Mouse (Mus musculus) cortical plate, adult 2 months (tissue): ENCODE measurements around the gene Ptbp3. TPM values are rescaled to one million over a fixed set of nuclear protein-coding genes. Genes with fewer than 3 reads are reported as not detected.

Experiments
- H3K27ac ChIP-seq: fragments of 200-500 bp; 2 replicates; pipeline ENCODE4 v1.5.1; 2012; ENCODE audit warnings: low read length, control low read depth, inconsistent platforms; ENCODE audit not compliant: insufficient read depth
- H3K4me1 ChIP-seq: fragments of 200-500 bp; 2 replicates; pipeline ENCODE4 v1.6.1; 2011; ENCODE audit warnings: low read length; ENCODE audit not compliant: control insufficient read depth, insufficient read depth
- H3K4me3 ChIP-seq: fragments of 200-500 bp; 2 replicates; pipeline ENCODE4 v1.5.1; 2011; ENCODE audit warnings: mild to moderate bottlenecking, low read length, control low read depth; ENCODE audit not compliant: insufficient read depth
- CTCF ChIP-seq: fragments of 200-500 bp; IDR thresholded peaks from 2 replicates; pipeline ENCODE4 v1.5.1; 2011; ENCODE audit warnings: mild to moderate bottlenecking, control low read depth, low read length; ENCODE audit not compliant: insufficient read depth; ENCODE audit errors: extremely low read depth
- POLR2A ChIP-seq: fragments of 200-500 bp; IDR thresholded peaks from 2 replicates; pipeline ENCODE4 v1.6.1; 2011; ENCODE audit warnings: mild to moderate bottlenecking, low read length, control low read depth; ENCODE audit not compliant: insufficient read depth; ENCODE audit errors: extremely low read depth
- polyA plus RNA-seq: library from polyadenylated mRNA; depleted of rRNA; stranded (reverse); fragments of >200 nt; gene quantifications from 2 replicates; pipeline ENCODE4 v1.2.3, GENCODE M21; 2012

Gene Ptbp3
- polyA plus RNA-seq, 1 experiment, result 9.5 TPM

DNA sequence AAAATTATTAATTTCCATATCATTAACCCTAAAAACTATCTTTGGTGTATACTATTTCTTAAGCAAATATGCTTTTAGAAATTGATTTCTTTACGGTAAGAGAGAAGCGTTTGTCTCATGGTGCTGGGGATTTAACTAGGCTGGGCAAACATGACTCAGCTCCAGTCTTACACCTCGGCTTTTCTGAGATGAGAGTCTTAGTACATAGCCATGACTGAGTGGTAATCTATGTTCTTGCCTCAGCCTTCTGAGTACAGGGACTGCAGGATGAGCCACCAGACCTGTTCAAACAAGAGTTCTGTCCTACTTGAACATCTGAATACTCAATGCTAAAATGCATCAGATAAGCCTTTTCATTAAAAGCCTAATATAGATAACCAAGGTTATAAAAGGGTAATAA, 24.3 kb downstream of the Ptbp3 start:
- no peaks in the 10 kb centered on the region; the same call in 1 of the 2 replicates for H3K4me1 ChIP-seq
- H3K4me3 ChIP-seq, result no peak overlapping the region
- no peak overlapping the region for H3K27ac ChIP-seq
- TF ChIP-seq CTCF (no peak), POLR2A (no peak)

DNA sequence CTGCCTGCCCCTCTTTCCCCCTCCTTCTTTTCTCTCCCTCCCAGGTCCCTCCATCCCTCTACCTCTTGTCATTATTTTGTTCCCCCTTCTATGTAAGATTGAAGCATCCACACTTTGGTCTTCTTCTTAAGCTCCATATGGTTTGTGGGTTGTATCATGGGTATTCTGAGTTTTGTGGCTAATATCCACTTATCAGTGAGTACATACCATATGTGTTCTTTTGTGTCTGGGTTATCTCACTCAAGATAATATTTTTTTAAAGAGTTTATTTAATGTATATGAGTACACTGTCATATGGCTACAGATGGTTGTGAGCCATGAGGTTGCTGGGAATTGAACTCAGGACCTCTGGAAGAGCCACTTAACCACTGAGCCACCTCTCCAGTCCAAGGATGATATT, 38.8 kb downstream of the Ptbp3 start:
- no peaks in the 10 kb centered on the region for H3K4me1 ChIP-seq
- H3K27ac ChIP-seq, result no peak overlapping the region
- no peak for TF ChIP-seq POLR2A
- TF ChIP-seq CTCF, result no peak
- H3K4me3 ChIP-seq, result no peak overlapping the region

DNA sequence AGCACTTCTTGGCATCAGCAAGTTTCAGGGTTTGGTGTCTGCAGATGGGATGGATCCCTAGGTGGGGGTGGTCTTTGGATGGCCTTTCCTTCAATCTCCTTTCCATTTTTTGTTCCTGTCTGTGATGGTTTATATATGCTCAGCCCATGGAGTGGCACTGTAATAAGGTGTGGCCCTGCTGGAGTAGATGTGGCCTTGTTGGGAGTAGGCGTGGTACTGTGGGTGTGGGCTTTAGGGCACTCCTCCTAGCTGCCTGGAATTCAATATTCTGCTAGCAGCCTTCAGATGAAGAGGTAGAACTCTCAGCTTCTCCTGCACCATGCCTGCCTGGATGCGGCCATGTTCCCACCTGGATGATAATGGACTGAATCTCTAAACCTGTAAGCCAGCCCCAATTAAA, 39.6 kb downstream of the Ptbp3 start:
- Histone ChIP-seq H3K27ac (no peak overlapping the region), H3K4me3 (no peak overlapping the region), H3K4me1 (no peaks in the 10 kb centered on the region)
- TF ChIP-seq CTCF (no peak), POLR2A (no peak)

DNA sequence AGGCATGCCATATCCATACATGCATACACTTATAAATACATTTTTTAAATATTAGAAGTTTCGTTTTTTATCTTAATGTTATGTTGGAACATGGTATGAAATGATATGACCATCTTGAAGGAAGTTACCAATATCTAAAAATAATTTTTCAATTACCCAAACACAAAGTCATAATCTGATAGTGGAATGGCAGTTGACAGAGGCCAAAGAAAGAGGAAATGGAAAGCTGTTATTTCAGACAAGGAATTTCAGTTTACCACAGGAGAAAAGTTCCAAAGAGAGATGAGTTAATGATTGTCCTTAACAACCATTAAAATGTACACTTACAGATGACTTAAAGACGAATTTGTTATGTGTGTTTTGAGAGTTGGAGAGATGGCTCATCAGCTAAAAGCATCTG, 41.4 kb downstream of the Ptbp3 start:
- no peaks in the 10 kb centered on the region for H3K4me1 ChIP-seq
- no peak overlapping the region for H3K4me3 ChIP-seq
- TF ChIP-seq POLR2A (no peak), CTCF (no peak)
- H3K27ac ChIP-seq, result no peak overlapping the region

DNA sequence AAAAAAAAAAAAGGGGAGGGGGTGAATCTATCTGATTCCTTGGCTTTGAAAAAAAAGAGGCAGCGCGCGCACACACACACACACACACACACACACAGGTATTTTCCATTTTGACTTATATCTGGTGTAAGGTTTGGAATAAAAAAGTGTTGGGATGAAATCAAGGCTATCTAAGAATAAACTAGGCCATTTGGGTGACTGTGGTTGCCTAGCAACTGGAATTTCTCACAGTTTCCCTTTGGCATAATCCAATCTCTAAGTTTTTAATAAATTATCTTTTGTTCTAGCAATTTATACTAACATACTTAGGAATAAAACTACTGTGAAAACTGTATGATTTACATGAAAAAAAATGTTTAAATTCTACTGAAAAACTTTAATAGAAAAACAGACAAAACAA, 42.5 kb downstream of the Ptbp3 start:
- H3K4me1 ChIP-seq, result no peaks in the 10 kb centered on the region
- no peak overlapping the region for H3K4me3 ChIP-seq
- no peak overlapping the region for H3K27ac ChIP-seq
- TF ChIP-seq CTCF (no peak), POLR2A (no peak)

DNA sequence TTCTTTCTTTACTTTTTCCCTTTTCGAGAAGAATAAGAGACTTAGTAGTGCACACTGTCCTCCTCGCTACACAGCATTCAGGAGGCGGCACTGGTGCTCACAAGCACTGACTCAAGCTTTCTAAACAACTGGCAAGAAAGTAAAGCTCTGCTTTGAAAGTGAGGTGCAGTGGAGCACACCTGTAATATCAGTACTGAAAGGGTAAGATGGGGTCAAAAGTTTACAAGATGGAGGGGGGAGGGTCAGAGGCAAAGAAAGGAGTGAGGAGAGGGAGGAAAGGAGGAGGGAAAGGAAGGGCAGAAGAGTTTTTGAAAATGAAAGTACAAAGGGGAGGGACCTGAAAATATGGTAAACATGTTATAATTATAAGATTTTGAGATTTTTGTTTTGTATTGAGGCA, 43.7 kb downstream of the Ptbp3 start:
- TF ChIP-seq POLR2A, result no peak
- TF ChIP-seq CTCF, result no peak
- Histone ChIP-seq H3K4me1 (no peaks in the 10 kb centered on the region), H3K4me3 (no peak overlapping the region), H3K27ac (no peak overlapping the region)

DNA sequence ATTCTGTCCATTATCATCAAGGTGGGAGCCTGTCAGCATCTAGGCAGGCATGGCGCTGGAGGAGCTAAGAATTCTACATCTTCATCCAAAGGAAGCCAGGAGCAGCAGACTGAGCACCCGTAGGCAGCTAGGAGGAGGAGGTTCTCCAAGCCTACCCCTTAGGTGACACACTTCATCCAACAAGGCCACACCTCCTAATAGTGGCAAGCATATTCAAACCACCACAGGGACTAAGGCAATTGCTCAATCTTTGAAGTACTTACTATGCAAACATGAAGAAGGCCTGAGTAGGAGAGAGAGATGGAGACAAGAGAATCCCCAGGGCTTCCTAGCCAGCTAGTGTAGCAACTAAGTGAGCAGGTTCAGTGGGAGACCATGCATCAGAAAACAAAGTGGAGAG, 58.1 kb downstream of the Ptbp3 start:
- no peak overlapping the region for H3K4me3 ChIP-seq
- no peak overlapping the region for H3K27ac ChIP-seq
- H3K4me1 ChIP-seq, result no peaks in the 10 kb centered on the region
- TF ChIP-seq POLR2A, result no peak
- TF ChIP-seq CTCF, result no peak

DNA sequence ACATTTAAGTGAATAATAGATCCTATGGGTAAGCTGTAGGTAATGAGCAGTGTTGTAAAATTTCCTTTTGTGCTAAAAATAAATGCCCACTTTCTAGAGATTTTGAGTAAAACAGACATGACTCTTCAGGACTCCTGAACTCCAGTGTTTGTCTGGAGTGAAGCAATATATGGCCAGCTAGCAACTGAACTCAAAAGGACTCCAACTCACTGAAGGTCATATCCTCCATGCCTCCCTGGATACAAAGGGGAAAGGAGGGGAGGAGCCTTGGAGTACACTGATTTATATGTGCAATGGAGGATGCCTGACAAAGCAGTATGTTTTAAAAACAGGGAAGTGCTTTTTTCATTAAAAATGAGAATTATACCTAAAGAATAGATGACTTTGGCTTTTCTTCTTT, 77.9 kb downstream of the Ptbp3 start:
- Histone ChIP-seq H3K27ac (no peak overlapping the region), H3K4me1 (no peaks in the 10 kb centered on the region), H3K4me3 (no peak overlapping the region)
- no peak for TF ChIP-seq CTCF
- no peak for TF ChIP-seq POLR2A

DNA sequence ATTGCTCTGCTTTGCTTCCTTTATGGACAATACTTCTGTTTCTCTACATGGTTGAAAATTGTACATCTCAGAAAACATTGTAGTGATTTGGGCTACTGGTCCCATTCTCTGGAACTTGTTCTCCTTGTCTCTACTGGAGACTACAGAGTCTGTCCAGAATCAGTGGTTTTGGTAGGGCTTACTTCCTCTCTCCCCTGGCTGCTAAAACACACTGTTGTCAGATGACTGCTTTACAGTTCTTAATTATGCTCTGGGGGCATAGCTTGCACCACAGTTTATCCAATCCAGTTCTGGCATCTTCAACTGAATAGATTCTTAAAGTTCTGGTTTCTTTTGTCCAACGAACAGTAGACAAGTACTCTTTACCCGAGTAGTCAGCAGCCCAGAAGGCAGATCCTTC, 83.7 kb downstream of the Ptbp3 start:
- TF ChIP-seq POLR2A, result no peak
- no peak for TF ChIP-seq CTCF
- Histone ChIP-seq H3K4me3 (no peak overlapping the region), H3K4me1 (no peaks in the 10 kb centered on the region), H3K27ac (no peak overlapping the region)

DNA sequence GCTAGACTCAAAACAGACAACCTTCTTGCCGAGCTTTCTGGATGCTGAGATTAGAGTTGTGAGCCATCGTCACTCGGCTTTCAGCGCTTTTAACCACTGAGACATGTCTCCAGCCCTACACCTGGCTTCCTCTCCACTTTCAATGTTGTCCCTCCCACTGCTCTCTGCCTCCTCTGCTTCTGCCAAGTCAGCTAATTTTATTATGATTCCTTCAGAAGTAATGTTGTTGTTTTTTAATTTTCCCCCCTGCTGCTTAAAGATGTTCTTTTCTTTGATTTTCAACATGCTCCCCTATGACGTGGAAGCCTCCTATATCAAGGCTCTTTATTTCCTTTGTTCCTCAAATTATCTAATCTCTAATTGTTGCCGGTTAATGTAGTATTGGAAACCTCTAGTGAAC, 84.5 kb downstream of the Ptbp3 start:
- Histone ChIP-seq H3K27ac (no peak overlapping the region), H3K4me1 (no peaks in the 10 kb centered on the region), H3K4me3 (no peak overlapping the region)
- TF ChIP-seq POLR2A (no peak), CTCF (no peak)

DNA sequence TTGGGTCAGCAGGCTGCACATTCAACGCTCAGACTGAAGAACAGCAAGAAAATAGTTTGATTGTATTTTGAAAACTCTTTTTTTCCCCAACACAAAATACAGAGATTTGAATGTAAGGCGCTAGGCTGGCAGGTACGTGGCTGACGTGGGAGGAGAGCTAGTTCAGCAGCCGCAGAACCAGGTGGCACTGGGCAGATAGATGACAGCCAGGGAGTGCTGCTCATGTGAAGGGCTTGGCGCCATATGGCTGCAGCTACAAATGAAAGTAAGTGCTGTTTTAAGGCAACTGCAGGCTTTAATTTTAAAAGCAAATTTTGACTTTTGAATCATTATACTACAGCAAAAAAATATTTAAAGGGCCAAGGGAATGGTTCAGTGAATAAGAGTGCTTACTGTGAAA, 86.7 kb downstream of the Ptbp3 start:
- Histone ChIP-seq H3K27ac (no peak overlapping the region), H3K4me1 (no peaks in the 10 kb centered on the region), H3K4me3 (no peak overlapping the region)
- no peak for TF ChIP-seq CTCF
- no peak for TF ChIP-seq POLR2A
